Mouse (Mus musculus) gastrocnemius, postnatal 36 days (tissue): ENCODE measurements around the gene Aplp2. TPM values are rescaled to one million over a fixed set of nuclear protein-coding genes. Genes with fewer than 3 reads are reported as not detected.

Source experiments
- DNase-seq, 2 experiments: peaks; one replicate each; pipeline ENCODE4 v3.0.0; 2022
- intact Hi-C: fragments of 180-260 bp; cut with DNase I; formaldehyde crosslinking; loops from one replicate; pipeline ENCODE4 v1.15.1; 2025
- long read RNA-seq, 2 experiments: library from polyadenylated mRNA; stranded (forward); transcript quantifications; one replicate each; pipeline ENCODE4 v2.0.0; 2021
- total RNA-seq, 2 experiments: library from RNA; stranded (reverse); gene quantifications; 2 replicates each; pipeline ENCODE4 v1.2.3; 2021

Aplp2 gene
- 100 to 1,000 TPM in 1 of 2 experiments, 10 to 100 TPM in 1; 95.8 to 118 TPM for total RNA-seq
- long read RNA-seq, experiment 1, transcript Aplp2-209 (16 exons, 3,462 nt) = minor isoform, 7 of 96 reads
- long read RNA-seq, experiment 1, transcript Aplp2-201 (17 exons, 3,634 nt) = major isoform, 42 of 96 reads
- long read RNA-seq, experiment 1, partial matches to known transcripts = 31 of 96 reads
- long read RNA-seq, experiment 1, other reads (novel, unspliced or antisense) = 13 of 96 reads
- long read RNA-seq, experiment 2, transcript Aplp2-201 (17 exons, 3,634 nt) = major isoform, 36 of 96 reads
- long read RNA-seq, experiment 2, partial matches to known transcripts = 9 of 96 reads
- long read RNA-seq, experiment 2, other reads (novel, unspliced or antisense) = 44 of 96 reads

DNA sequence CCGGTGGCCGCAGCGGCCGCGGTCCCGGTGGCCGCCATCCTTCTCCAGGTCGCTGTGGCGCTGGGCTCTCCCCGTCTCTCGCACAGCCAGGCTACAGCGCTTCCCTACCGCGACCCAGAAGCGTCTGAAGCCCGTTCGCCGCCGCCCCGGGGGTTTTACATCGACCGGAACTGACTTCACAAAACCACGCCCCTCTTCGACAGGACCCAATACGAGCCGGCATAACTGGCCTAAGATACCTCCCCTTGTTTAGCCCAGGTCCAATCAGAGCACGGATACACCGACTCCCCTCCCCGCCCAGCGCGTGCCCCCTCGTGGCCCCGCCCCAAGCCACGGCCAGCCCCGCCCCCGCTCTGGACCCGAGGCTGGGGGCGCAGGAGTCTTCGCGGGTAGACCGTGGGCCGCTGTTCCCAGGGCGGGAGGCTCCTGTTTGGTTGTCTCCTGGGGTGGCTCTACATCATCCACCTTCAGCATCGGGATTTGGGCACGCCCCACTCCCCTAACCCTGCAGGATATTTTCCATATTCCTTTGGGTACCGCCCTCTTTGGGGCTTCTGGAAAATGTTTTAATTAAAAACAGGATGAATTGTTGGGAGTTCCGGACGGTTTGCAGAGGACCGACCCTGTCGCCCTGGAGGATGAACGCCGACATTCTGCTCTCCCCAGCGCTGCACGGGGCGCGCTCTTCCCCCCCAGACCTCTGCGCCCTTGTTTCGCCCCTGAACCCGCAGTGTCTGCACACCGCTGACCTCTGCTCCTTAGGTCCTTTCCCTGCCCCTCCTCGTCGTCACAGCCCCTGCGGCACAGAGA is at the start of gene Aplp2:
TSS of gene Aplp2 (minus strand) at position 126 of the 810 bp plus-strand sequence.
- DNase-seq = peak; percentile 97
- intact Hi-C loops = loop anchor here (1.0 kb wide), 1 partner anchor 68 kb away; the partner anchor contains the start of gene Prdm10

DNA sequence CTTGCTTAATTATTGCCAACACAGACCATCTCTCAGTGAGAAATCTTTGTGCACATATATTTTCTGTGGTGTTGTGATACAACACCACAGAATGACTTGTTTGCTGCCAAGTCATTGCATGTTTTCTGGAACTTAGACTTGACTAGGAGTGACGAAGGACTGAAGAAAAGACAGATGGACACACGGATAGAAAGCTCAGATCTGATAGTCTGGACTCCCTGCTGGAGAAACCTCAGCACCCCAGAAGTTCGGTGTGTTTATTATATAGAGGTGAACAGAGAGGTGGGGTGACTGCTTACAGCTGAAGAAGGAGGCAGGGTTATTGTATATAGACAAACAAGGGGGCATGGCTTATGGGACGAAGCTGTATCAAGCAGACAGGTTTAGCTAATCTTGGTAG is 48.6 kb upstream of the Aplp2 start:
- intact Hi-C loops = no loop called here
- DNase-seq = no peak

DNA sequence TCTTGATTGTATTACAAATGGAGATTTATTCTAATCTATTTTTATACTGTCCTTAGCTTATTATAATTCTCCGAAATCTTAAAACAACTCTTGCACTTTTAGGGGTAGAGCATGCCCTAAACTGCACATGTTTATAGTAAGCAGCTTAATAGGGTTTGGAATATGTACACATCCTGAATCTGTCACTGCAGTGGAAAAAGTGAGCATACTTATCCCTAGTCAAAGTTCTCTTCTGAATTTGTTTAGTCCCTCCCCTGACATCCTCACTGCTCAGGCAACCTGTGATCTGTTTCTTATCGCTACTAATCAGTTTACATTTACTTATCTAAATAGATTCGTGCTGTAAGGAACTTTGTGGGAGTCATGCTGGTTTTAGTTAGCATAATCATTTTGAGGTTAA is 46.6 kb upstream of the Aplp2 start:
- intact Hi-C loops = no loop called here
- DNase-seq = no peak

DNA sequence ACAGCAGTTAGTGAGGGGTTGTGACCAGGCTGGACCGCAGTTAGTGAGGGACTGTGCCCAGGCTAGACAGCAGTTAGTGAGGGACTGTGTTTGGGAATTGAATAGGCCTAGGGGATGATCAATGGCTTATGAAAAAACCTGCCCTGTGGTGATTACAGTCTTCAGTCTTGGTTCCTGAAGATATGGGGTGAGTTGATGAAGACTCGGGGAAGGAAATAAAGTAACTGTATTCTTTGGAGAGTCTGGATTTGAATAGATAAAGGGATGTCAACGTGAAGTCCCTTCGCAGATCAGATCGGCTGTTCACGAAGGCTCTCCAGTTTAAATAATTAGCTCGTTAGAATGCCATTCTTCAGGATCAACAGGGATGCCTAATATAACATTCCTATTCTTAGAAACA is 44.3 kb upstream of the Aplp2 start:
- DNase-seq = no peak
- intact Hi-C loops = no loop called here

DNA sequence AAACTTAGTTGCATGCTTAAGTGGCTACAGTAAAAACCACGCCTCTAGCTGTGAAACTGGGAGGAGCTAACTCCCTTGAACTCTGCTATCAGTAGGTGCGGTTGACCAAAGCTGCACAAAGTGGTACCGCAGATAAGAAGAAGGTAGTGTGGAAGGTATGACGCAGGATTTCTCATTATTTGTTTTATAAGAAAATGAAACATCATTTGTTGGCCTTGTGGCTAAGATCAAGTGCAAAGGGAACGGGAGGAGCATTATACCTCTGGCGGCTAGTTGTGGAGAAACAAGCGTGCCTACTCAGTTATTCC is 43.0 kb upstream of the Aplp2 start:
- intact Hi-C loops = no loop called here
- DNase-seq = no peak

DNA sequence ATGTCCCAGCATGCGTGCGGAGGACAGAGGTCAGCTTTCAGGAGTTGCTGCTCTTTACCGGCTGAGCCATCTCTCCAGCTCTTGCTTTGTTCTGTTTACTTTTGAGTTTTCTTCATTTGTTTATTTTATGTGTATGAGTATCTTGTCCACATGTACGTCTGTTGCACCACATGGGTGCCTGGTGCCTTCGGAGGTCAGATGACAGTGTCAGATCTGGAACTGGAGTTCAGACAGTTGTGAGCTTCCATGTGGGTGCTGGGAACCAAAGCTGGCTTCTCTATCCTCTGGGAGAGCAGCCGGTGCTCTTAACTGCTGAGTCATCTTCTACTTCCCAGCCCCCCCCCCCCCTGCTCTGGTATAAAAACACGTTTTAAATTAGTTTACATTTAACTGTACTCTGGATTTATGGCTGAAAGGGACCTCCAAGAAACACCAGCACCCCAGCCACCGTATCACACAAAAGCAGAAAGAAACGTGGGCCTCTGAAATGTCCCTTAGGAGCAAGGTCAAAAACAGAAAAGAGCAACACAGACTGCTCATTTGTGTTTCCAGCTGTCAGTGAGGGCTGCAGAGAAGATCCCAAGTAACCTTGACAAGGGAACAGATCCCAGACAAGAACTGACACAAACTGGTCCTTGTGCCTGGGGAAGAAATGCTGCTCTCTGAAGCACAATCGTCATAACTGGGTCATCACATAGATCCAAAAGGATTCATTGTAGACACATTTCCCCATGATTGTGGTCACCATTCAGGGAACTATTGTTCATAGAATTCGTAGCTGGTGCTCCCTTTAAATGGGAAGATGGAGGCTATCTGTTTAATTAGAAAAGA is 42.5 kb upstream of the Aplp2 start:
- DNase-seq = no peak
- intact Hi-C loops = no loop called here

DNA sequence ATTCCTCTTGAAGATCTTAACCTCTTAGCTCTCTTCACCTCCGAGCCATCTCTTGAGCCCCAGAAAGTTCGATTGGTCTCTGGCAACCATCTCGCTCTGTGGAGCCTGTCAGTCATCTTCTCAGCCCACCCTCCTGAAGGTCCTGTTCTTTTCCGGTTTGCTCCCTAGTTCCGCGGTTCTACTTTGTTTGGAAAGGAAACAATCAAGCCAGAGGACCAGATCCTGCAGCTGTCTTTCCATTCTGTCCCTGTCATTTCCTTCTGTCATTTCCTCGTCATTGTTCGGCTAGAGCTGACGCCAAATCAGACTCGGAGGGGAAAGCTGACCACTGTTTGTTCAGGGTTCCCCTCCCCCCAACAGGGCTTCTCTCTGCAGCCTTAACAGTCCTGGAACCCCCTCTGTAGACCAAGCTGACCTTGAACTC is 41.7 kb upstream of the Aplp2 start:
- intact Hi-C loops = no loop called here
- peak in 1 of 2 experiments; percentile 16 for DNase-seq

DNA sequence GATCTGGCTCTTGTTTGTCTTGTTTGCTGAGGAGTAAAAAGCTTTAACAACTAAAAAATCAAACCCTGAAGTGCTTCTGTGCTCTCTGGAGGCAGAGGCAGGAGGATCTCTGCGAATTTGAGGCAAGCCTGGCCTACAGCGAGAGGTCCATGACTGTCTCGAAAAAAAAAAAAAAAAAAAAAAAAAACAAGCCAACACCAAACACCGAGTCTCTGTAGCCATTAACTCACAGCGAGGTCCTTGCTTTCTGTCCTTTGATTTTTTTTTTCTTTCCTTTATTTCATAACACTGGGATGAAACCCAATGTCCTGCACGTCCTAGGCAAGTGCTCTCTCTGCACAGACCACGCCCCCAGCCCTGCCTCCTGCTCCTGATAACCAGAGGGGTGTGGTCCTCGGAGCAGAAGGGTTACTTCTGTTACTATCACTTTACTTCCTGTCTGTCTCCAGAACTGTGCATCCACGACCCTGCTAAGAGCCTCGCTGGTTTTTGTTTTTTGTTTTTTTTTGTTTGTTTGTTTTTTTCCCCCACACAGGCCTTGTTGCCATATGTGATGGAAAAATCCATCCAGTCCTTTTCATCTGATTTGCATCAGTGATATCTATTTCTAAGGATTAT is 40.7 kb upstream of the Aplp2 start:
- intact Hi-C loops = no loop called here

DNA sequence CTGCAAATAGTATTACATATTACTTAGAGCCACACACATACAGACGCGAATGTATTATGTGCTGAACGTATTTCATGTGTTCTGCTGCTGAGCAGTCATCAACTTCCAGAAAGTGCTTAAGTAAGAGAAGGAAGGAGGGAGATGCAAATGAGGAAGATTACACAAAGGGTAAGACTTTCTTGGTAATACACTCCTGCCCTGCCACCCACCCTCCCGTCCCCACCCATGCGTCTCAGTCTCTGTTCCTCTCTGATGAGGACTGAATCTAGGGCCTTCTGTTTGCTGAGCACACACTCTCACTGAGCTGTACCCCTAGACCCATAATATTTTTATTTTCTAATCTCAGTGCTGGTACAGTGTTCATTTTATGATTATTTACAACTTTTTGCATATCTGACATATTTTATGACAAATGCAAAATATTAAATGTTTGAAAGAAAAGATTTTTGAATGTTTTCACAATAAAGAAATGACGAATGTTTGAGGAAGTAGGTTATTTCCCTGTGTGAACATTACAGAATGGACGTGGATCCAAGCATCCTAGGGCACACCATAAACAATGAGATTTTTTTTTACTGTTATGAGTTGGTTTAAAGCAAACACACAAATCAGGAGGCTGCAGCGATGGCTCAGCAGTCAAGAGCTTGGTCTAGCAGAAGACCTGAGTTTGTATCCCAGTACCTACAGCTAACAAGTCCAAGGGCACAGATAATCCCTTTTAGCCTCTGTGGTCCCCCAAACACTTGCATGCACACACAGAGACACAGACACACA is 36.0 kb upstream of the Aplp2 start:
- DNase-seq = no peak
- intact Hi-C loops = no loop called here

More for the DNA sequence above, 40.7 kb upstream of the Aplp2 start:
- peak in 1 of 2 experiments; percentile 13 for DNase-seq

DNA sequence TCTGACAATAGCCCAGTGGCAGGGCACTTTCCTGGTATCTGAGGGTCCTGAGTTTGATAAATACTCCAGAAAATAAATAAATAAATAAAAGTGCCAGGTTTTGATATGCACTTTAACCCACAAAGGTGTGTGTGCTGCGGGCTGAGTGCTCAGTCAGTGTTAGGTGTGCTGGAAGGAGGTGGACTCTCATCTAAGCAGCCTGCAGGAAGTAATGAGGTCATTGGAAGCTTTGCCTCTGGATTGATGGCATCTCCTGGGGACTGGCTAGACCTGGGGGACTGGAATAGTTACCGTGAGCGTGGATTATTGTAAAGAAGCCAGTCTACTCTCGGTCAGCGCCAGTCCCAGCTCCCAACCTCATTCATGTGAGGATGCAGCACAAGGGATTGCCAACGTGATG is 34.8 kb upstream of the Aplp2 start:
- intact Hi-C loops = no loop called here
- DNase-seq = no peak

DNA sequence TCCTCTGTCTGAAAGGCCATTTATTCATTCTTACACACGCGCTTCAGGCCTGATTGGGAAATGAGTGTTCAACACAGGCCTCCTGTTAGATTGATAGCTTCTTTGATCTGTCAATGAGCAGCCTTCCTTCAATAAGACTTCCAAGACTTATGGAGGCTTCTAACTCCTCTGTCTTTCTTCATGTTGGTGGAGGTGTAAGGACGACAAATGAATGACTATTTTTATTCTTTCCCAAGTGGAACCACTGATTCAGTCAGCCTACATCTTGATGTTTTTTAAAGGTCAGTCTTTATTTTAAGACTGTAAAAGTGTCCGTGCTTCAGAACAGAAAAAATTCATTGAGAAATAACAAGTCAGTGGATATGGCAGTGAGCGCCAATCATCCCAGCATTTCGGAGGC is 33.4 kb upstream of the Aplp2 start:
- no peak for DNase-seq
- intact Hi-C loops = no loop called here

DNA sequence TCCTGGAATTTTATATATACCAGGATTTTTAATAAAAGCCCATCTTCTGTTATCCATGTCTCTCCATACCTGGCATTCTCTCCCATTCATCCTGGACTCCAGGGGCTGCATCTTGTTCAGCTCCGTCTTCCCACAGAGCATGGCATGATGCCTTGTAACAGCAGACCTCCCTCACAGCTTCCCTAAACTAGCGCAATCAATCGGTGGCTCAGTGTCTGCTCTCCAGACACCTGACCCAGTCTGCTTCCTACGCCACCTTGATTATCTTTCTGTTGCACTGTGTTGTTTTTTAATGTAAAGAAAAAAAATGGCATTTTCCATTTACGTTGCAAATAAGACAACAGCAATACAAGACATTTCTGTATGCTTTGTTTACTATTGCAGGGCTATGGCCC is 32.3 kb upstream of the Aplp2 start:
- no peak for DNase-seq
- intact Hi-C loops = no loop called here

DNA sequence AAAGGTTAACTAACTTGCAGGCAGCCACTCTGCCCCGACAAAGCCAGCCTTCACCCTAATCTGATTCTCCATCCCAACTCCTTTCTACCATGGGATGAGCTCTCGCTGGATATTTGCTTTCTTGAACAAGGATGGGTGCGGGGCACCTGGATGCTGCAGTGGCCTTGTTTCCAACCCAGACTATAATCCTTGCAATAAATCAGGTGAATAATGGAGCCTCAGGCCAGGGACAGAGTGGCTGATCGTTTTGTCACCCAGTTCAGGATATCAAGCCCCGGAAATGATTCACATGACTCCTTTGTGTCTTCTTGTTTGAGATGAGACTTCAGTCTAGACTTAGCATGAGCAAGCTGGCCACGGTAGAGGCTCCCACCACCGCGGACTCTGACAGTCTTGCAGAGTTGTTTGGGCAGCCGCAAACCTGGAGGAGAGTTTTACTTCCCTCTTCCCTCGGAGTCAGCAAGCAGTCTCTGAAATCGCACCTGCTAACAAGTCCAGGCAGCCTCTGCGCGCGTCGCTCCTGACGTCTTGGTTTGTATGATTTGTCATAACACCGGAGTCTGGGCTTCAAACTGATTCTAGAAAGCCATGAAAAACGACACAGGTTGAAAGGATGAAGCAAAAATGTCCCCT is 31.8 kb upstream of the Aplp2 start:
- intact Hi-C loops = no loop called here
- no peak for DNase-seq

DNA sequence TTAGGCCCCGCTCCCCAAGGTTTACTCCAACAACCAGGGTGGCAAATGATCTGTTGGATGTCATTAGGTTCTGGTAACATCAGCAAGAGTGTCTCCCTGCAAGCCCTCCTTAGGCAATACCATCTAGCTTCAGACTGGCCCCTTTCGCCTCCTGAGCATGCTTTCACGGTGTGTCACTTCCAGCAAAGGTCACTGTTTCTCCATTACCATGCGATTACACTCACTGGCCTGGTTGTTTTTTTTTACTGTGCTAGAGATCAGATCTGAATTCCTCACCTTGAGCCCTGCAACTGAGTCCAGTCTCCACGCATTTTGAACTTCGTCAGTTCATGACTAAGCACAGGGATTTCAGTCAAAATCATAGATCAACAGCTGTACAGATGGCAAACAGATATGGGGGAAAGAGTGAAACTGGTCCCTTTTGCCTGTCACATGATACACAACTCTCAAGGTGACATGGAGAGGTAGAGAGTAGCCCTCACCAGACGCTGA is 29.6 kb upstream of the Aplp2 start:
- intact Hi-C loops = no loop called here
- no peak for DNase-seq

DNA sequence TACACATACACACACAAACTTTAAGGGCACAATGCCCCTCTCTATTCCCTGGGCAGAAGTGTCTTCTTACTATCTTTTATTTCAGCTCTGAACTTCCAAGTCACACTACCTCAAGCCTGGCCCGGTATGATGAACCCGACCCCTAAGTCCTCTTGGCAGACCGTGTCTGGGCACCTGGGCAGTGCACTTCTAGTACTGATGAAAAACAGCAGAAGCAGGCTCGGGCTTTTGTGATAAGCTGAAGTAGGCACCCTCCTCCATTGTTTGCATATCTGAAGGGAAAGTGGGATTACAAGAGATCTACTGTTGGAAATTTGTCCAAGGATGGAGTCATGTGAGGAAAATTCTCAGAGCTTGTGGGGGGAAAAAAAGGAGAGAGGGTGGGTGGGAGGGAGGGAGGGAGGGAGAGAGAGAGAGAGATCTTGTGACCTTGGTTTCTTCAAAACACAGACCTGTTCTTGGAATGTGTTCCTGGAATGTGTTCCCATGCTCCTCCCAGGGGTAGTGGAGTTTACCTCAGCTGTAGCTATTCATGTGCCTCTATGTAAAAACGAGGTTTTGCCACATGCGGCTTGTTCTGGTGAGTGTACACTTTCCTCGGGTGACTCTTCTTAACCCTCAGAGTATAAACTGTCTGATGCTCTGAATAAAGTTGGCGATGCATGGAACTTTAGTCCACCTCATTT is 29.1 kb upstream of the Aplp2 start:
- DNase-seq = no peak
- intact Hi-C loops = no loop called here

DNA sequence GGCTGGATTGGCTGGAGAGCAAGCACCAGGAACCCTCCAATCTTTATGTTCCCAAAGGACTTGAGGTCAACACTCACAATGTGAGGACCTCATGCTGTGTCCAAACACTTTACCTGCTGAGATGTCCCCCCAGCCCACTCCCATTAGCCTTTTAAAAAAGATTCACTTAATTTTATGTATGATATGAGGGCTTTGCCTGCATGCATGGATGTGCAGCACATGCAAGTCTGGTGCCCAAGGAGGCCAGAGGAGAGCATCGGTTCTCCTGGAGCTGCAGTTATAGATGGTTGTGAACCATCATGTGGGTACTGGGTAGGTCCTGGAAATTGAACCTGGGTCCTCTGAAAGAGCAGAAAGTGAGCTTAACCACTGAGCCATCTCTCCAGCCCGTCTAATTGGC is 27.9 kb upstream of the Aplp2 start:
- DNase-seq = no peak

DNA sequence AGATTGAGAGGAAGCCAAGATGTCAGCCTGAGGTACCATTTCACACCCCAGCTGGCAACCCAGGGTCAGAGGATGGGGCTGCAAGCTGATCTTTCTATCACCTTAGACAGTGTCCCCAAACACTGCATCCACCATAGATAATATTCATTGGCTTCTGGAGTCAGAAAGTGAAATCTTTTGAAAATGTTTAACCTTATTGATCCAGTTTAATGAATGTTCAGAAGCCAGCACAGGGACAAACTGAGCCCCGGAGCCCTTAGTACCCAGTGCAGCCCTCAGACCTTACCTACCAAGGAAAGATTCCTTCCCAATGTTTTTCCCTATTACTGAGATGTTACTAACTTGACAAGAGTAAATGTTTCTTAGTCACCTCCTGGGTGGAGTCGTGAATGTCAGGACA is 26.9 kb upstream of the Aplp2 start:
- DNase-seq = no peak
- intact Hi-C loops = no loop called here

More for the DNA sequence above, 27.9 kb upstream of the Aplp2 start:
- intact Hi-C loops = no loop called here

DNA sequence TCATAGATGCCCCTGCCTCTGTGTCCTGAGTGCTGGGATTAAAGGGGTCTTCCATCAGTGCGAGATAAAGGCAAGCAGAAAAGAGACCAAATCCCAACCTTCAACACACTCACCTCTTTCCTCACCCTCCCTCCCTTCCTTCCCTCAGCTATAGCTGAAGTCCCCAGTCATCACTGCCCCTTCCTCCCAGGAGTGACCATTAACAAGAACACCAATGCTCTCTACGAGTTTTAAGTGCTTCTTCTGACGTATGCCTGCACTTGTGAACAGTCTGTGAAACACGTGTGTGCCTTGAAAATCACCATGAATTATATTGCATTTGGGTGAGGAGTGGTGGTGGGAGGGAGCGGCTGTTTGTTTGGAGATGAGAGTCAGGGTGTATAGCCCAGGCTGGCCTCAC is 24.5 kb upstream of the Aplp2 start:
- intact Hi-C loops = no loop called here

DNA sequence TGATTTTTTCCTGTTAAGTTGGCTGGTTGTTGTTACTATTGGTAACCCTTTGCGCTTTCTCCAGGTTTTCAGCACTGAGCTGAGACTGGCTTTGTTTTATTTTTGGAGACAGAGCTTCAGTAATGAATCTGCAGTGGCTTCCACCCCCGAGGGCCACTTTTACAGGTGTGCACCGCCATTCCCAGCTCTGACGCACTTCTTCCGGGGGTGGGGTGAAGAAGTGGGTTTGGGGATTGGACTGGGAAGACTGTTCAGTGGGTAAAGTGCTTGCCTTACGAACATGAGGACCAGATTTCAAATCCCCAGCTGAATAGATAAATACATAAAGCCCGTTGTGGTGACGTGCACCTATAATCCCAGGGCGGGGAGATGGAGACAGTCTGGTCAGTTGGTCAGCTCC is 23.9 kb upstream of the Aplp2 start:
- DNase-seq = no peak
- intact Hi-C loops = no loop called here

More for the DNA sequence above, 24.5 kb upstream of the Aplp2 start:
- no peak for DNase-seq
